Mouse (Mus musculus): ENCODE results near the gene Txnrd2. TPM values are rescaled to one million over a fixed set of nuclear protein-coding genes. Genes with fewer than 3 reads are reported as not detected.

Gene Txnrd2
- total RNA-seq (2012; rRNA removed) (19.4 and 22.0 TPM in 2 replicates), total RNA-seq (2014; rRNA removed) (14.6 and 15.1 TPM in 2 replicates), polyA plus RNA-seq (2012; ENCODE audit: insufficient read length, low read depth) (24.1 and 32.2 TPM in 2 replicates)

- dilution Hi-C loops (cut with MboI; ENCODE audit: extremely low pct_ligation_motif_present, extremely low pct_unique_long_range_greater_than_20kb, low sequenced_read_pairs) (no loop called here), in situ Hi-C loops (cut with MboI; ENCODE audit: low pct_ligation_motif_present, low pct_unique_long_range_greater_than_20kb, low sequenced_read_pairs) (no loop called here)
- Histone ChIP-seq H3K27ac (ENCODE audit: insufficient read depth, low read depth) (peak within 1 kb of the TSS; percentile 57), H3K79me2 (replicated peaks; ENCODE audit: control insufficient read depth, extremely low read depth, insufficient read depth, poor library complexity, severe bottlenecking) (peaks cover 6% of the 10 kb centered on the region), H3K36me3 (replicated peaks in 1 of 2; ENCODE audit: control insufficient read depth in 1 of 2, insufficient read depth in 1 of 2, low read length in 1 of 2) (peaks cover 3 to 54% of the 10 kb centered on the region in 2 experiments), H3K9ac (ENCODE audit: insufficient read depth, low read depth) (peak within 1 kb of the TSS; percentile 84), H3K4me2 (ENCODE audit: insufficient read depth, low read depth, poor library complexity, severe bottlenecking) (peak within 1 kb of the TSS; percentile 82), H3K4me3 (replicated peaks in 1 of 3; ENCODE audit: low read depth in 2 of 3, low read length in 2 of 3, poor library complexity in 1 of 3) (peak within 1 kb of the TSS; percentile 78 to 96 (median 96)), H3K4me1 (ENCODE audit: control insufficient read depth in 1 of 2, insufficient read depth in 2 of 2) (peaks cover 16 to 44% of the 10 kb centered on the region in 2 experiments), H3K9me3 (replicated peaks; ENCODE audit: low read length) (no peaks in the 10 kb centered on the region), H3K27me3 (replicated peaks) (no peaks in the 10 kb centered on the region)
- peak; percentile 59 for DNase-seq (ENCODE audit: extremely low read depth)
- TF ChIP-seq RAD21 (IDR thresholded peaks at IDR 0.05; ENCODE audit: low read depth, low read length) (no peak), NRF1 (IDR thresholded peaks at IDR 0.05; ENCODE audit: low read depth, low read length) (peak; percentile 66), KAT2A (IDR thresholded peaks at IDR 0.05; ENCODE audit: insufficient replicate concordance, low read length) (0 out of 2 replicates have a peak, but pooled peaks have one; percentile 15), MAX (IDR thresholded peaks at IDR 0.05; ENCODE audit: low read length) (peak; percentile 81), PAX5 (IDR thresholded peaks at IDR 0.05; ENCODE audit: low read length) (no peak), UBTF (IDR thresholded peaks at IDR 0.05; ENCODE audit: low read depth, low read length) (peak; percentile 49; the same call in 1 of the 2 replicates), ZNF384 (IDR thresholded peaks at IDR 0.05; ENCODE audit: low read depth, low read length) (no peak), CTCF (conservative IDR thresholded peaks at IDR 0.05 in 1 of 2, IDR thresholded peaks at IDR 0.05 in 1 of 2; ENCODE audit: low read depth in 2 of 2, low read length in 2 of 2) (peak in 1 of 2 experiments; percentile 42; a peak in 2 of 4 replicates), ZMIZ1 (IDR thresholded peaks at IDR 0.05; ENCODE audit: low read depth, low read length) (peak; percentile 89), HCFC1 (IDR thresholded peaks at IDR 0.05; ENCODE audit: low read depth, low read length) (peak; percentile 71), POLR2AphosphoS2 (IDR thresholded peaks at IDR 0.05; ENCODE audit: low read depth, low read length) (no peak), POLR2A (IDR thresholded peaks at IDR 0.05; ENCODE audit: low read depth, low read length) (peak; percentile 85), BHLHE40 (IDR thresholded peaks at IDR 0.05; ENCODE audit: low read depth, low read length) (peak; percentile 34; the same call in 1 of the 2 replicates), MXI1 (IDR thresholded peaks at IDR 0.05; ENCODE audit: low read depth, low read length) (peak; percentile 94), MEF2A (IDR thresholded peaks at IDR 0.05; ENCODE audit: borderline replicate concordance, low read depth, low read length) (0 out of 2 replicates have a peak, but pooled peaks have one; percentile 24), MYC (IDR thresholded peaks at IDR 0.05; ENCODE audit: low read depth, low read length) (peak; percentile 69; the same call in 1 of the 2 replicates), ELF1 (IDR thresholded peaks at IDR 0.05; ENCODE audit: low read depth, low read length) (peak; percentile 74), ZKSCAN1 (IDR thresholded peaks at IDR 0.05; ENCODE audit: borderline replicate concordance, low read depth, low read length) (no peak), TCF12 (IDR thresholded peaks at IDR 0.05; ENCODE audit: low read depth, low read length) (peak; percentile 95), NELFE (IDR thresholded peaks at IDR 0.05; ENCODE audit: low read depth, low read length) (peak; percentile 79; the same call in 1 of the 2 replicates), IRF4 (IDR thresholded peaks at IDR 0.05; ENCODE audit: low read depth, low read length) (peak; percentile 33; the same call in 1 of the 2 replicates), SIN3A (IDR thresholded peaks at IDR 0.05; ENCODE audit: low read length) (peak; percentile 22)
Observed at GRCm38 (mm10) chr16:18426215-18426791, at the start of gene Txnrd2. Gene Txnrd2, plus strand, starts transcription at chr16:18426384.
